Mouse (Mus musculus) MEL (cell line): Measurements from ENCODE around the gene Rpl4. TPM values are rescaled to one million over a fixed set of nuclear protein-coding genes. Genes with fewer than 3 reads are reported as not detected.

Source experiments
- DNase-seq: peaks from one replicate; pipeline ENCODE4 v3.0.0; 2011; ENCODE audit warnings: low read depth, low spot score
- H3K27ac ChIP-seq: 2 replicates; pipeline ENCODE4 v1.5.1; 2012; ENCODE audit warnings: low read depth, mild to moderate bottlenecking, control low read depth, low read length, moderate library complexity; ENCODE audit not compliant: control insufficient read depth
- H3K27me3 ChIP-seq, 2 experiments: fragments of 150-350 bp in 1 of 2; sonication (generic) in 1 of 2; 2 replicates each; pipeline ENCODE4 v1.6.1; 2012; ENCODE audit warnings: low read length in 2 of 2, mild to moderate bottlenecking in 2 of 2, improper control_type of control experiment in 1 of 2, moderate library complexity in 1 of 2; ENCODE audit not compliant: insufficient read depth in 2 of 2, control insufficient read depth in 1 of 2
- H3K36me3 ChIP-seq, 2 experiments: 2 replicates each; pipeline ENCODE4 v1.6.1; 2012 to 2014; ENCODE audit warnings: low read length in 2 of 2, improper control_type of control experiment in 1 of 2, inconsistent platforms in 1 of 2, mild to moderate bottlenecking in 1 of 2; ENCODE audit not compliant: insufficient read depth in 2 of 2, control insufficient read depth in 1 of 2
- H3K4me1 ChIP-seq, 2 experiments: fragments of 150-350 bp in 1 of 2; sonication (generic) in 1 of 2; 2 replicates each; pipeline ENCODE4 v1.6.1; 2012; ENCODE audit warnings: low read length in 2 of 2, improper control_type of control experiment in 1 of 2, mild to moderate bottlenecking in 1 of 2; ENCODE audit not compliant: insufficient read depth in 2 of 2, control insufficient read depth in 1 of 2
- H3K4me3 ChIP-seq, 2 experiments: fragments of 150-350 bp in 1 of 2; sonication (generic) in 1 of 2; 2 replicates each; pipeline ENCODE4 v1.5.1; 2012; ENCODE audit warnings: low read depth in 2 of 2, low read length in 2 of 2, mild to moderate bottlenecking in 2 of 2, moderate library complexity in 2 of 2, control low read depth in 1 of 2, improper control_type of control experiment in 1 of 2; ENCODE audit not compliant: control insufficient read depth in 1 of 2, insufficient read depth in 1 of 2
- H3K79me2 ChIP-seq: 2 replicates; pipeline ENCODE4 v1.6.1; 2012; ENCODE audit warnings: mild to moderate bottlenecking, low read length, moderate library complexity; ENCODE audit not compliant: control insufficient read depth, poor library complexity, insufficient read depth
- H3K9ac ChIP-seq: 2 replicates; pipeline ENCODE4 v1.6.1; 2012; ENCODE audit warnings: low read depth, mild to moderate bottlenecking, control low read depth, low read length, moderate library complexity; ENCODE audit not compliant: control insufficient read depth, poor library complexity, severe bottlenecking
- H3K9me3 ChIP-seq: fragments of 150-350 bp; sonication (generic); replicated peaks from 2 replicates; pipeline ENCODE4 v1.6.1; 2012; ENCODE audit warnings: mild to moderate bottlenecking, low read length, improper control_type of control experiment, moderate library complexity; ENCODE audit not compliant: insufficient read depth
- CHD1 ChIP-seq: IDR thresholded peaks from 2 replicates; pipeline ENCODE4 v1.6.1; 2012; ENCODE audit warnings: low read depth, mild to moderate bottlenecking, inconsistent platforms, low read length, improper control_type of control experiment
- E2F4 ChIP-seq: IDR thresholded peaks from 2 replicates; pipeline ENCODE4 v1.6.1; 2011; ENCODE audit warnings: low read depth, low read length, improper control_type of control experiment, borderline replicate concordance
- ELF1 ChIP-seq: IDR thresholded peaks from 2 replicates; pipeline ENCODE4 v1.6.1; 2014; ENCODE audit warnings: low read depth, mild to moderate bottlenecking, inconsistent platforms, low read length, improper control_type of control experiment, moderate library complexity
- ETS1 ChIP-seq: IDR thresholded peaks from 2 replicates; pipeline ENCODE4 v1.6.1; 2012; ENCODE audit warnings: low read depth, mild to moderate bottlenecking, inconsistent platforms, low read length, improper control_type of control experiment, moderate library complexity
- GABPA ChIP-seq: IDR thresholded peaks from 2 replicates; pipeline ENCODE4 v1.6.1; 2012; ENCODE audit warnings: low read depth, mild to moderate bottlenecking, inconsistent platforms, low read length, improper control_type of control experiment, moderate library complexity
- GATA1 ChIP-seq: IDR thresholded peaks from 2 replicates; pipeline ENCODE4 v1.6.1; 2011; ENCODE audit warnings: low read depth, low read length, improper control_type of control experiment
- HCFC1 ChIP-seq: IDR thresholded peaks from 2 replicates; pipeline ENCODE4 v1.6.1; 2012; ENCODE audit warnings: low read depth, mild to moderate bottlenecking, inconsistent platforms, low read length, improper control_type of control experiment, moderate library complexity
- KAT2A ChIP-seq: conservative IDR thresholded peaks from 2 replicates; pipeline ENCODE4 v1.6.1; 2012; ENCODE audit warnings: low read depth, low read length, improper control_type of control experiment, inconsistent platforms
- MAFK ChIP-seq: IDR thresholded peaks from 2 replicates; pipeline ENCODE4 v1.6.1; 2011; ENCODE audit warnings: low read depth, mild to moderate bottlenecking, low read length, improper control_type of control experiment, borderline replicate concordance
- MAX ChIP-seq: IDR thresholded peaks from 2 replicates; pipeline ENCODE4 v1.6.1; 2011; ENCODE audit warnings: low read length, improper control_type of control experiment
- MEF2A ChIP-seq: IDR thresholded peaks from 2 replicates; pipeline ENCODE4 v1.6.1; 2014; ENCODE audit warnings: low read depth, mild to moderate bottlenecking, inconsistent platforms, low read length, improper control_type of control experiment; ENCODE audit not compliant: poor library complexity, insufficient replicate concordance, severe bottlenecking; ENCODE audit errors: extremely low read depth
- MXI1 ChIP-seq: IDR thresholded peaks from 2 replicates; pipeline ENCODE4 v1.6.1; 2011; ENCODE audit warnings: mild to moderate bottlenecking, low read depth, low read length, improper control_type of control experiment
- MYB ChIP-seq: IDR thresholded peaks from 2 replicates; pipeline ENCODE4 v1.6.1; 2011; ENCODE audit warnings: mild to moderate bottlenecking, low read depth, low read length, improper control_type of control experiment
- NELFE ChIP-seq: IDR thresholded peaks from 2 replicates; pipeline ENCODE4 v1.6.1; 2011; ENCODE audit warnings: low read depth, low read length, improper control_type of control experiment
- POLR2A ChIP-seq, 2 experiments: IDR thresholded peaks; 2 replicates each; pipeline ENCODE4 v1.6.1; 2011 to 2012; ENCODE audit warnings: low read length in 2 of 2, mild to moderate bottlenecking in 2 of 2, control low read depth in 1 of 2, improper control_type of control experiment in 1 of 2, low read depth in 1 of 2, moderate library complexity in 1 of 2; ENCODE audit not compliant: control insufficient read depth in 1 of 2, insufficient read depth in 1 of 2, poor library complexity in 1 of 2
- POLR2AphosphoS2 ChIP-seq: IDR thresholded peaks from 2 replicates; pipeline ENCODE4 v1.6.1; 2011; ENCODE audit warnings: low read length, improper control_type of control experiment
- POLR2AphosphoS5 ChIP-seq: IDR thresholded peaks from 2 replicates; pipeline ENCODE4 v1.6.1; 2012; ENCODE audit warnings: low read depth, borderline replicate concordance, mild to moderate bottlenecking, inconsistent platforms, low read length, moderate library complexity, mixed read lengths
- RCOR1 ChIP-seq: IDR thresholded peaks from 2 replicates; pipeline ENCODE4 v1.6.1; 2012; ENCODE audit warnings: low read depth, mild to moderate bottlenecking, inconsistent platforms, low read length, improper control_type of control experiment
- SIN3A ChIP-seq: IDR thresholded peaks from 2 replicates; pipeline ENCODE4 v1.6.1; 2012; ENCODE audit warnings: low read length, improper control_type of control experiment, inconsistent platforms
- SMC3 ChIP-seq: IDR thresholded peaks from 2 replicates; pipeline ENCODE4 v1.6.1; 2011; ENCODE audit warnings: low read depth, low read length, improper control_type of control experiment
- TBP ChIP-seq: IDR thresholded peaks from 2 replicates; pipeline ENCODE4 v1.8.0; 2011; ENCODE audit warnings: low read depth, low read length, improper control_type of control experiment
- USF1 ChIP-seq: IDR thresholded peaks from 2 replicates; pipeline ENCODE4 v1.6.1; 2014; ENCODE audit warnings: low read depth, mild to moderate bottlenecking, inconsistent platforms, low read length, improper control_type of control experiment, moderate library complexity
- ZKSCAN1 ChIP-seq: IDR thresholded peaks from 2 replicates; pipeline ENCODE4 v1.6.1; 2012; ENCODE audit warnings: low read depth, mild to moderate bottlenecking, inconsistent platforms, low read length, improper control_type of control experiment, moderate library complexity
- ZMIZ1 ChIP-seq: IDR thresholded peaks from 2 replicates; pipeline ENCODE4 v1.6.1; 2012; ENCODE audit warnings: low read depth, mild to moderate bottlenecking, inconsistent platforms, low read length, improper control_type of control experiment, moderate library complexity
- ZNF384 ChIP-seq: IDR thresholded peaks from 2 replicates; pipeline ENCODE4 v1.6.1; 2012; ENCODE audit warnings: low read depth, mild to moderate bottlenecking, inconsistent platforms, low read length, improper control_type of control experiment
- polyA plus RNA-seq, 2 experiments: library from polyadenylated mRNA; stranded (reverse) in 1 of 2; unstranded in 1 of 2; fragments of >175 nt in 1 of 2; fragments of >200 nt in 1 of 2; gene quantifications; 2 replicates each; pipeline versions ENCODE4 v1.2.1 to v1.2.4; 2012; ENCODE audit warnings: low replicate concordance in 2 of 2, low read depth in 1 of 2; ENCODE audit not compliant: insufficient read length in 2 of 2, insufficient read depth in 1 of 2, missing spikeins in 1 of 2
- total RNA-seq: library from RNA; depleted of rRNA; stranded (reverse); fragments of 300-350 nt; gene quantifications from 2 replicates; pipeline ENCODE4 v1.2.3, GENCODE M21; 2012

Gene Rpl4
- total and polyA plus RNA-seq, 3 experiments: 124 to 3,157 (median 1,761) TPM

GRCm38 (mm10) chr9:64219772-64220420 lies 46.7 kb downstream of the Rpl4 start:
- no peaks in the 10 kb centered on the region for H3K27me3 ChIP-seq
- DNase-seq: no peak
- no peak overlapping the region for H3K4me3 ChIP-seq
- peaks cover 0 to 6% of the 10 kb centered on the region in 2 experiments; a peak in 2 of 4 replicates for H3K4me1 ChIP-seq
- TF ChIP-seq RCOR1 (no peak), ETS1 (no peak), POLR2AphosphoS5 (no peak), MAFK (no peak), E2F4 (no peak), MYB (no peak), HCFC1 (no peak), MEF2A (no peak), TBP (no peak), KAT2A (no peak), USF1 (no peak)
- no peaks in the 10 kb centered on the region for H3K79me2 ChIP-seq
- no peak overlapping the region for H3K9ac ChIP-seq
- H3K9me3 ChIP-seq: no peaks in the 10 kb centered on the region
- H3K27ac ChIP-seq: no peak overlapping the region
- peaks cover 0 to 2% of the 10 kb centered on the region in 2 experiments; a peak in 1 of 4 replicates for H3K36me3 ChIP-seq

- DNase-seq: no peak
- H3K27ac ChIP-seq: no peak overlapping the region
- no peaks in the 10 kb centered on the region for H3K9me3 ChIP-seq
- H3K4me1 ChIP-seq: peaks cover 0 to 6% of the 10 kb centered on the region in 2 experiments; a peak in 2 of 4 replicates
- H3K27me3 ChIP-seq: no peaks in the 10 kb centered on the region
- no peak for TF ChIP-seq GABPA
- no peak for TF ChIP-seq MYB
- TF ChIP-seq POLR2A (IDR thresholded peaks at IDR 0.05; ENCODE audit: control insufficient read depth in 1 of 2, insufficient read depth in 1 of 2, low read depth in 1 of 2, low read length in 2 of 2, poor library complexity in 1 of 2): no peak
- TF ChIP-seq ZNF384: no peak
- TF ChIP-seq ELF1: no peak
- no peak for TF ChIP-seq CHD1
- TF ChIP-seq TBP: no peak
- no peak for TF ChIP-seq POLR2AphosphoS2
- TF ChIP-seq MXI1: no peak
- TF ChIP-seq ZKSCAN1: no peak
- no peak for TF ChIP-seq ZMIZ1
- no peak for TF ChIP-seq MAX
- no peak for TF ChIP-seq GATA1
- no peak for TF ChIP-seq ETS1
- TF ChIP-seq SIN3A: no peak
- no peak for TF ChIP-seq NELFE
- TF ChIP-seq SMC3: no peak
- H3K36me3 ChIP-seq: peaks cover 0 to 2% of the 10 kb centered on the region in 2 experiments; a peak in 1 of 4 replicates
- no peak overlapping the region for H3K4me3 ChIP-seq
- H3K9ac ChIP-seq: no peak overlapping the region
- H3K79me2 ChIP-seq: no peaks in the 10 kb centered on the region
Observed at GRCm38 (mm10) chr9:64220603-64221002, 47.4 kb downstream of the Rpl4 start.
